Mouse (Mus musculus) lung, embryonic 16.5 days (tissue): ENCODE measurements around the gene Ldlrad1. TPM values are rescaled to one million over a fixed set of nuclear protein-coding genes. Genes with fewer than 3 reads are reported as not detected.

Experiments
- ATAC-seq: fragments of 200-750 bp; cut with Nextera tagmentation; 2 replicates; pipeline ENCODE4 v1.8.0; 2017; ENCODE audit warnings: low read depth, mild to moderate bottlenecking, moderate library complexity
- H3K27ac ChIP-seq: fragments of 300-500 bp; sonication (generic); 2 replicates; pipeline ENCODE4 v1.5.1; 2014; ENCODE audit warnings: mild to moderate bottlenecking, control low read depth, low read length
- H3K27me3 ChIP-seq: fragments of 300-500 bp; sonication (generic); 2 replicates; pipeline ENCODE4 v1.6.1; 2014; ENCODE audit warnings: low read depth, low read length, mixed read lengths; ENCODE audit not compliant: control insufficient read depth, insufficient read depth
- H3K36me3 ChIP-seq: fragments of 300-500 bp; sonication (generic); 2 replicates; pipeline ENCODE4 v1.6.1; 2014; ENCODE audit warnings: low read length; ENCODE audit not compliant: control insufficient read depth, insufficient read depth
- H3K4me1 ChIP-seq: fragments of 300-500 bp; sonication (generic); replicated peaks from 2 replicates; pipeline ENCODE4 v1.6.1; 2014; ENCODE audit warnings: low read length, mixed read lengths; ENCODE audit not compliant: control insufficient read depth, insufficient read depth
- H3K4me2 ChIP-seq: fragments of 300-500 bp; sonication (generic); 2 replicates; pipeline ENCODE4 v1.6.1; 2014; ENCODE audit warnings: low read depth, low read length, control low read depth
- H3K4me3 ChIP-seq: fragments of 300-500 bp; sonication (generic); 2 replicates; pipeline ENCODE4 v1.5.1; 2014; ENCODE audit warnings: mild to moderate bottlenecking, low read length, control low read depth
- H3K9ac ChIP-seq: fragments of 300-500 bp; sonication (generic); 2 replicates; pipeline ENCODE4 v1.6.1; 2014; ENCODE audit warnings: low read length, control low read depth
- H3K9me3 ChIP-seq: fragments of 300-500 bp; sonication (generic); 2 replicates; pipeline ENCODE4 v1.6.1; 2016; ENCODE audit warnings: low read length; ENCODE audit not compliant: control insufficient read depth
- WGBS: fragments of 180-500 bp; shearing (Covaris S2); extraction: QIAGEN DNeasy Blood & Tissue Kit; methylation state at CpG from one replicate; pipeline ENCODE4 v1.1.7; 2014; 5-methylcytosine and 5-hydroxymethylcytosine counted together
- polyA plus RNA-seq: library from polyadenylated mRNA; unstranded; fragments of >200 nt; fragmentation: Nextera tagmentation; extraction: Ambion mirVana; gene quantifications from 2 replicates; pipeline ENCODE4 v1.2.1, GENCODE M21; 2015

The Ldlrad1 gene
- polyA plus RNA-seq, 1 experiment from 2014 or later = 0.23 TPM

GRCm38 (mm10) chr4:107179561-107179960 is 29.4 kb upstream of the Ldlrad1 start:
- Histone ChIP-seq H3K4me1 (peaks cover 16% of the 10 kb centered on the region), H3K27ac (peak overlapping the region; percentile 99), H3K4me2 (peak overlapping the region; percentile 75), H3K9ac (peak overlapping the region; percentile 72), H3K27me3 (no peaks in the 10 kb centered on the region), H3K36me3 (no peaks in the 10 kb centered on the region), H3K9me3 (no peaks in the 10 kb centered on the region), H3K4me3 (peak overlapping the region; percentile 60)
- no peak for ATAC-seq
- WGBS = 0% methylated on average over 8 of the region's 8 CpGs

DNA sequence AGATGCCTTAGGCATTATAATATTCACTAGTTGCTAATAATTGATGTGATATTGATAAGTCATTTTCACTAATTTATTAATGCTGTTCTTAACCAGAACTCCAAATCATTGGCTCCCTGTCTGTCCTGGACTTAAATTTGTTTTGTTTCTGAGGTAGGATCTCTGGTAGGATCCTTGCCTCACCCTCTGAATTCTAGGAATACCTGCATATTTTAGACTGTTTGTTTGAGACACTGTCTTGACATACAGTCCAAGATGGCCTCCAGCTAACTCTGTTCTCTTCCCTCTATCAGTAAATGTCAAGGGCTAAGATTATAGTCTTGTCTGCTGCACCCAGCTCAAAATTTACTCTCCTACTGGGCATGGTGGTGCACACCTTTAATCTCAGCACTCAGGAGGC is 28.2 kb upstream of the Ldlrad1 start:
- Histone ChIP-seq H3K4me1 (peaks cover 22% of the 10 kb centered on the region), H3K4me2 (no peak overlapping the region), H3K4me3 (no peak overlapping the region), H3K27ac (no peak overlapping the region), H3K9ac (no peak overlapping the region), H3K27me3 (no peaks in the 10 kb centered on the region), H3K9me3 (no peaks in the 10 kb centered on the region), H3K36me3 (no peaks in the 10 kb centered on the region)
- no peak for ATAC-seq

DNA sequence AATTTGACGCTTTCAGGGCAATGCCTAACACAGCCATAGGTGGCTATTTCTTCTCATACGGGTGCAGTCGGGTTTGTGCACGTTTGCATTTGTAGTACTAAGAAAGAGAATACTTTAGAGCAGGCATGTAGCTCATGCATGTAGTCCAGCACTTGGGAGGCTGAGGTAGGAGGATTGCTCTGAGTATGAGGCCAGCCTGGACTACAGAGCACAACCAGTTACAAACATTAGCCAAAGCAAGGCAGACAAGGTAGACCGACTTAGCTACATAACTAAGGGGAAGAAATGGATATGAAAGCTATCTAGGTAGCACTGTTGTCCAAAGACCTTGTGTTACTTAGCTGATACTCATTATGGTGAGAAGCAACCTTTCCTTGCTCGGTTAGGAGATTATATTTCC is 27.1 kb upstream of the Ldlrad1 start:
- H3K9me3 ChIP-seq = no peaks in the 10 kb centered on the region
- peaks cover 19% of the 10 kb centered on the region for H3K4me1 ChIP-seq
- H3K4me3 ChIP-seq = no peak overlapping the region
- ATAC-seq = no peak
- no peak overlapping the region for H3K4me2 ChIP-seq
- H3K27me3 ChIP-seq = no peaks in the 10 kb centered on the region
- peaks cover 5% of the 10 kb centered on the region for H3K36me3 ChIP-seq
- 78% methylated on average over 6 of the region's 6 CpGs for WGBS
- H3K9ac ChIP-seq = no peak overlapping the region
- H3K27ac ChIP-seq = no peak overlapping the region

DNA sequence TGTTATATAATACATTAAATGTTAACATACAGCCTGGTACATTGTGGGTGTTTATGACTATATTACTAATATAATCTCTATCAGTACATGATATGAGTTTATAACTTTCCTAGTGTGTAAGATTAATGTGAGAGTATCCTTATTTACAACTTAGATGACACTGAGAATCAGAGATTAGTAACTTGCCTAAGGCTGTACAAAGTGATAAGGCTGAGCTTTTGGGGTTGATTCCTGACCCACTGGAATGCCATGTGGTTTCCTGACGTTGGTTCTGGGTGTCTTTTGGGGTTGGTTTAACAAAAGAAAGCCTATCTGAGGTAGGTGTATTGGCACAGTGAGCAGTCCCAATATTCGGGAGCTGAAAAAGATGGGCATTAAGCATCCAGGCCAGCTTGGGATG is 26.2 kb upstream of the Ldlrad1 start:
- ATAC-seq = no peak
- H3K9ac ChIP-seq = no peak overlapping the region
- H3K4me3 ChIP-seq = no peak overlapping the region
- H3K9me3 ChIP-seq = no peaks in the 10 kb centered on the region
- H3K27me3 ChIP-seq = no peaks in the 10 kb centered on the region
- no peak overlapping the region for H3K4me2 ChIP-seq
- peaks cover 9% of the 10 kb centered on the region for H3K36me3 ChIP-seq
- H3K27ac ChIP-seq = no peak overlapping the region
- WGBS = 73% methylated on average over 2 of the region's 2 CpGs
- peaks cover 13% of the 10 kb centered on the region for H3K4me1 ChIP-seq

GRCm38 (mm10) chr4:107183203-107183602 is 25.8 kb upstream of the Ldlrad1 start:
- 88% methylated on average over 4 of the region's 4 CpGs for WGBS

DNA sequence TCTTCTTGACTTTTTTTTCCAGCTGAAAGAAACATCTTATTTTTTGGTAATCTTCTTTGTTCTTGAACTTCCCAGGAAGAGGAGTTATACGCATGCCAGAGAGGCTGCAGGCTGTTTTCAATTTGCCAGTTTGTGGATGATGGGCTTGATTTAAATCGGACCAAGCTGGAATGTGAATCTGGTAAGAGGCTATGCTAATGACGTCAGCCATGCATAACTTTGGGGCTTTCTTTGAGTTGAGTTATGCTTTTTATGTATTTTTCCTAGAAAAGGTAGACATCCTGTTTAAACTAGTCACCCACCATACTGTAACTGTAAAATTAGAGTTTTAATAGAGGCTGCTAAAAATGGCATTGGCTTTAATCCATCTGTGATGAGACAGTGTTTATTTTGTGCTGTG is 23.3 kb upstream of the Ldlrad1 start:
- Histone ChIP-seq H3K4me3 (no peak overlapping the region), H3K9me3 (no peaks in the 10 kb centered on the region), H3K27ac (no peak overlapping the region), H3K4me2 (no peak overlapping the region), H3K27me3 (no peaks in the 10 kb centered on the region), H3K9ac (no peak overlapping the region), H3K36me3 (peaks cover 23% of the 10 kb centered on the region), H3K4me1 (peaks cover 6% of the 10 kb centered on the region)
- no peak for ATAC-seq
- WGBS = 52% methylated on average over 3 of the region's 3 CpGs

More at GRCm38 (mm10) chr4:107183203-107183602, 25.8 kb upstream of the Ldlrad1 start:
- Histone ChIP-seq H3K36me3 (peaks cover 12% of the 10 kb centered on the region), H3K4me1 (peaks cover 13% of the 10 kb centered on the region), H3K27me3 (no peaks in the 10 kb centered on the region), H3K27ac (no peak overlapping the region), H3K4me3 (no peak overlapping the region), H3K9ac (no peak overlapping the region), H3K9me3 (no peaks in the 10 kb centered on the region), H3K4me2 (no peak overlapping the region)
- ATAC-seq = no peak

DNA sequence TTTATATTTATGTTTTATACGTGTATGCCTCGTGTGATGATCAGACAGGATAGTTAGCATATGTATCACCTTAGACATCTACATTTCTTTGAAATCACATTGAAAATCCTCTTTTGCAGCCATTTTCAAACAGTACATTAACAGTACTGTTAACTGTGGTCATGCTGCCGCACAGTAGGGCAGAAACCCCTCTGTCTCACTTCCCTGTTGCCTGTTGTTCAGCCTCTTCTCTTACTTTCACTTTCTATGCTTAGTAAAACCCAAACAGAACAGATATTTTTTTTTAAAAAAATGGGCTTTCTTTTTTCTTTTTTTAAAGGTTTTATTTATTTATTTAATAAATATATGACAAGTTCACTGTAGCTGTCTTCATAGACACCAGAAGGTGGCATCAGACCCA is 15.1 kb upstream of the Ldlrad1 start:
- WGBS = 97% methylated on average over 3 of the region's 3 CpGs
- H3K27me3 ChIP-seq = no peaks in the 10 kb centered on the region
- H3K9me3 ChIP-seq = no peaks in the 10 kb centered on the region
- H3K36me3 ChIP-seq = peaks cover 40% of the 10 kb centered on the region
- H3K4me1 ChIP-seq = no peaks in the 10 kb centered on the region
- no peak overlapping the region for H3K27ac ChIP-seq
- H3K4me2 ChIP-seq = no peak overlapping the region
- no peak for ATAC-seq
- no peak overlapping the region for H3K9ac ChIP-seq
- H3K4me3 ChIP-seq = no peak overlapping the region

GRCm38 (mm10) chr4:107196454-107196853 is 12.5 kb upstream of the Ldlrad1 start:
- Histone ChIP-seq H3K4me1 (no peaks in the 10 kb centered on the region), H3K4me2 (no peak overlapping the region), H3K27me3 (no peaks in the 10 kb centered on the region), H3K9ac (no peak overlapping the region), H3K27ac (no peak overlapping the region), H3K9me3 (no peaks in the 10 kb centered on the region), H3K36me3 (peaks cover 44% of the 10 kb centered on the region), H3K4me3 (no peak overlapping the region)
- no peak for ATAC-seq
- 92% methylated on average over 2 of the region's 2 CpGs for WGBS

GRCm38 (mm10) chr4:107198072-107198471 is 10.9 kb upstream of the Ldlrad1 start:
- ATAC-seq = no peak
- Histone ChIP-seq H3K4me1 (no peaks in the 10 kb centered on the region), H3K9ac (no peak overlapping the region), H3K4me2 (no peak overlapping the region), H3K9me3 (no peaks in the 10 kb centered on the region), H3K36me3 (peaks cover 49% of the 10 kb centered on the region), H3K27me3 (no peaks in the 10 kb centered on the region), H3K4me3 (no peak overlapping the region), H3K27ac (no peak overlapping the region)
- 93% methylated on average over 5 of the region's 5 CpGs for WGBS

- Histone ChIP-seq H3K9me3 (no peaks in the 10 kb centered on the region), H3K9ac (no peak overlapping the region), H3K4me2 (no peak overlapping the region), H3K4me1 (no peaks in the 10 kb centered on the region), H3K27me3 (no peaks in the 10 kb centered on the region), H3K36me3 (peaks cover 49% of the 10 kb centered on the region), H3K4me3 (no peak overlapping the region), H3K27ac (no peak overlapping the region)
- WGBS = 95% methylated on average over 3 of the region's 3 CpGs
- no peak for ATAC-seq
Measured at GRCm38 (mm10) chr4:107201779-107202178, 7.2 kb upstream of the Ldlrad1 start.
